Mouse (Mus musculus): ENCODE measurements around the gene Ifngr1. TPM values are rescaled to one million over a fixed set of nuclear protein-coding genes. Genes with fewer than 3 reads are reported as not detected.

Gene Ifngr1
- 314 and 331 TPM in 2 replicates for total RNA-seq (2015)
- total RNA-seq (2017) = 241 and 246 TPM in 2 replicates

DNA sequence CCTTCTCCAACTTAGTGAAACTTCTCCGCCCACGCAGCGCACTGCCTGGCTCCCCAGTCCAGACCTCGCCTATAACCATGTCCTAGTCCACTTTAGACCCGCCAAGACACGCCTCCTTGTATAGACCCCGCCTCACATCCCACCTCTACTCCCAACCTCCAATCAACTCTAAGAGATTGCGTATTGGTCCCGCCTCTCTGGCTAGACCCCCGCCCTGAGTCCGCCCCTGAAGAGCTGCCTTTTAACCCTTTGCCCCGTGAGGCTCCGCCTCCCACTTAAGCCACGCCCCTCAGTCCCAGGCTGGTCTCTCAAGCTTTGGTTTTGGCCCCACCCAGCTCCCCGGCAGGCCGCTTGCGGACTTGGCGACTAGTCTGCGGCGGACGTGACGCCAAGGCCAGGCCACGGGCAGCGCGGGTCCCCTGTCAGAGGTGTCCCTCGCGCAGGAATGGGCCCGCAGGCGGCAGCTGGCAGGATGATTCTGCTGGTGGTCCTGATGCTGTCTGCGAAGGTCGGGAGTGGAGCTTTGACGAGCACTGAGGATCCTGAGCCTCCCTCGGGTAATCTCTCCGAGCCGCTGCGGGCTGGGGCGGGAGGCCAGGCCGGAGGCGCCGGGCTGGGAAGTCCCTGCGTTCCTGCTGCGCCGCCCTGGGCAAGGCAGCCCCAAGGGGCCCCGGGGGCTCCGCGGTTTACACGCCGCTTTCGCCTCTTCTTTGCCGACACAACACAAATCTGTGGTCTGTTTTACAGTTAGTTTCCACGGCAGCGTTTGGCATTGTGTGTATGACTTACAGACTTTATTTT, at the start of gene Ifngr1:
Ifngr1 (plus strand) TSS at position 309 of the 801 bp plus-strand sequence.
- ATAC-seq (ENCODE audit: poor library complexity, severe bottlenecking) = peak; percentile 79

GRCm38 (mm10) chr10:19546825-19547224, 44.9 kb upstream of the Ifngr1 start:
- ATAC-seq (ENCODE audit: poor library complexity, severe bottlenecking) = peak; percentile 52; the same call in 1 of the 2 replicates

- peak; percentile 82 for ATAC-seq (ENCODE audit: poor library complexity, severe bottlenecking)
Measured at GRCm38 (mm10) chr10:19548016-19548415, 43.7 kb upstream of the Ifngr1 start.

DNA sequence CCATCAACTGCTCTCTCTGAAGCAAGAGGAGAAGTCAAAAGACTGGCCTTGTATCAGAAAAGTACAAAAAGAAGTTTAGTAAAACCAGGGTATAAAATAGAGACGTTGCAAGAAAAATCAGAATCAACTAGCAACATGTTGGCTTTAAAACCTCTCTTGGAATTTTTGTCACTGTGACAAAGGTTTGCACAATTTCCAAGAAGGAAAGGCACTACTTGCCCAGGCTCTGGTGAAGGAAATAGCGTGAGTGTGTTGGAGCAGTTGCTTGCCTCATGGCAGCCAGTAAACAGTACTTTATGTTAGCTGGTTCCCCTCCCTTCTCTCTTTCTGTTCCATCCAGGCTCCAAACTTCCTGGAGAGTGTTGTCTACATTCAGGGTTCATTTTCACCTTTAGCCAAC, 43.3 kb upstream of the Ifngr1 start:
- ATAC-seq (ENCODE audit: poor library complexity, severe bottlenecking) = no peak

GRCm38 (mm10) chr10:19551585-19551984, 40.2 kb upstream of the Ifngr1 start:
- ATAC-seq (ENCODE audit: poor library complexity, severe bottlenecking) = peak; percentile 59

DNA sequence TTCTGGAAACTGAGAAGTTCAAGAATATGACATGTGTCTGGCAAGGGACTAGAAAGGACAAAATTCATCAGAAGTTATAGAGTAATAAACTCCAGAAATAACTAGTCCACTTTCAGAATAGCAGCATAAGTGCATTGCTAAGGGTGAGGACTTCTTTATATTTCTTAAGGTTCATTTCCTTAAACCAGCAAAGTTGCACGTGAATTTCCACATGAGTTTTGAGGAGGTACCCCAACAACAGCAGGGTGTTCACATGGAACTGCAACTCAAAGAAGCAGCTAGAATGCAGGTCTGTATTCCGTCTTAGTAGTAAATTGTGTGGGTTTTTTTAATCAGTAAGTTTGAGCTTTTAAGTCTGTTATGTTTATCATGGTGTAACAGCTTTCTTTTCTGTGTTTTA, 37.9 kb upstream of the Ifngr1 start:
- peak; percentile 56 for ATAC-seq (ENCODE audit: poor library complexity, severe bottlenecking)

DNA sequence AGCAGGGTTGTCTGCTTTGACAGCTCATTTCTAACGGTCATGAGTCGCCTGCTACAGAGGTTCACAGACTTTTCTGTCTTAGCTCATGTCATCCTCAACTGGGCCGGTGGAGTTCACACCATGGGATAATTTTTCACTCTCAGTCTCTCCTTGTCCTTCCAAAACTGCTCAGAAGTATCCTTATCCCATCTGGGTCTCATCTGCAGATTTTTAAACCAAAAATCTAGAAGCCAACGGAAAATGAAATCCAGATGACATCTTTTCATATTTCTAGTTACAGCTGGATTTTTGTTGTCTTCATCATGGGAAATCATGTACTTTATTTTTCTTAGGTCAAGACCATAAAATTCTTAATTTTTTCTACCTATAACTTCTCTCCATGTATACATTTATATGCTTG, 34.1 kb upstream of the Ifngr1 start:
- ATAC-seq (ENCODE audit: poor library complexity, severe bottlenecking) = no peak

GRCm38 (mm10) chr10:19559565-19560165, 32.1 kb upstream of the Ifngr1 start:
- peak; percentile 68 for ATAC-seq (ENCODE audit: poor library complexity, severe bottlenecking)

- ATAC-seq (ENCODE audit: poor library complexity, severe bottlenecking) = peak; percentile 49
Measured at GRCm38 (mm10) chr10:19562598-19562997, 29.2 kb upstream of the Ifngr1 start.

DNA sequence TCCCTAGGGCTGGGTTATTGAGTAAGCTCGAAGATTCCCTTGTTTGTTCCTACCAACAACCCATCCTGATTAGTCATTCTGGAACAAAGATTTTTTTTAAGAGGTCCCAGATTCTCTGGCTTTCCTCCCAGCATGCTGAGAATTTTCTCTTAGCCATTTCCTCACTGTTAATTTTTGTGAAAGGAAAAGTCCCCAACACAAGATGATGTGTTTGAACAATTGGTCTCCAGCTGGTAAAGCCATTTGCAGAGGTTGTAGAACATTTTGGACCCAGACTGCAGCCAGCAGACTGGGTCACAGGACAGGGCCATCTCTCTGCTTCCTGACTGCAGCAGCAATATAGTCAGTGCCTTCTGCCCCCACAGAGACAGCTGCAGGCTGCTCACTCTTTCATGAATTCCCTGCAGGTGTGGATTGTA, 28.3 kb upstream of the Ifngr1 start:
- ATAC-seq (ENCODE audit: poor library complexity, severe bottlenecking) = no peak

DNA sequence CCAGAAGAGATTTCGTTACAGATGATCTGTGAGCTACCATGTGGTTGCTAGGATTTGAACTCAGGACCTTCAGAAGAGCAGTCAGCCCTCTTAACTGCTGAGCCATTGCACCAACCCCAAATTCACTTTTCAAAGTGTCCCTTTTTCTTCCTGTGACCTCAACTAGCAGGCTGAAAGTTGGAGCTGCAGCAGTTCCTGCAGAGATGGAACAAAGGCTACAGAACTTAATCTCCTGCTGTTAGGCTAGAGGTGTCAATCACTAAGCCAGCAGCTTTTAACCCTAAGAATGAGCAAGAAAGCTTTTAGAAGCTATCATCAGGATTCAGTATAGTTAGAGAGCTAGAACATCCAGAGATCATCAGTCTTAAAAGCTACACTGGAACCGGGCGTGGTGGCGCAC, 24.3 kb upstream of the Ifngr1 start:
- no peak for ATAC-seq (ENCODE audit: poor library complexity, severe bottlenecking)

- ATAC-seq (ENCODE audit: poor library complexity, severe bottlenecking) = peak; percentile 85
Measured at GRCm38 (mm10) chr10:19570288-19570687, 21.5 kb upstream of the Ifngr1 start.

DNA sequence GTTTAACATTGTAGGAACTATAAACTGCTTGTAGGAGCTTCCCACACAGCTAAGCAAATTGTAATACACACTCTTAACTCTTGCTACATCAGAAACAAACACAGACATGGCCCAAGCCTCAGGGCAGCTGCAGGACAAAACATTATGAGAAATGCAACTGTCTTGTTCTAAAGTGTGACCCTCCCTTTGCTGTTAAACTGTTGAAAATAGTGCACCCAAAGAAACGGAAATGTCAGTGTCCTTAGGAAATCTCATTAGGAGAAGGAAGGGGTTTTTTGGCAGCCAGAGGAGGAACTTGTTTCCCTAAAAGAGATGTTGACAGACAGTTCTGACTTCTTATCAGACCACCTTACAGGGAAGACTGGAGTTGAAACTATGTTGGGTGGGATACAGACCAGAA, 21.0 kb upstream of the Ifngr1 start:
- ATAC-seq (ENCODE audit: poor library complexity, severe bottlenecking) = peak; percentile 55

DNA sequence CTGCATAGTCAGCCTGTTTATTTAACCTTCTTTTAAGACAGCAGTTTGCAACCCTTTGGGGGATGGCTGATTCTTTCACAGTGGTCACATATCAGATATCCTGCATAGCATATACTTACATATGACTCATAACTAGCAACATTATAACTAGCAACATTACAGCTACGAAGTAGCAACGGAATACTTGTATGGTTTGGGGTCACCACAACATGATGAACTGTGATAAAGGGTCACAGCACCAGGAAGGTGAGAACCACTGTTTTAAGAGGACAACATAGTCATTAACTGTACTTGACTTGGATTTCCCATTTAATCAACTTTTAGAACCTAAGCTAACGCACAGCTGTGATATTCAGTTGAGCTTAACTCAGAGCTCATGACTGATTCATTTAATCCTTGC, 14.2 kb upstream of the Ifngr1 start:
- ATAC-seq (ENCODE audit: poor library complexity, severe bottlenecking) = peak; percentile 15

DNA sequence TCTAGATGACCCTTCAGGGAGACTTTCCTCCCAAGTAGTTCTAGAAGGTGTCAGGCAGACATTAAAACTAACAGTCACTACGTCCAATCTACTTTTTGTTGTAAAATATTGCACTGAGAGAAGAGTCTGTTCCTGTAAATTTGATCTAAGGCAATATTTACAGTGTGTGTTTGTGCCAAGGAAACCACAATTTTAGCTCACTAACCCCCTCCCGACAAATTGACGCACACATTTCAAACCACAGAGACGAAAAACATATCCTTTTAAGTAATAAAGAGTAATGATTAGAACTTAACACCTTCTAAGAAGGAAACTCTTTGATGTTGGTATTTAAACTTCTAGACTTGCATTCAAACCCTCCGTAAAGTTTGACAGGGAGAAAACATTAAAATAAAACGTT, 13.7 kb upstream of the Ifngr1 start:
- ATAC-seq (ENCODE audit: poor library complexity, severe bottlenecking) = peak; percentile 28

- peak; percentile 25; the same call in 1 of the 2 replicates for ATAC-seq (ENCODE audit: poor library complexity, severe bottlenecking)
Measured at GRCm38 (mm10) chr10:19578409-19578986, 13.3 kb upstream of the Ifngr1 start.

GRCm38 (mm10) chr10:19580660-19581059, 11.1 kb upstream of the Ifngr1 start:
- ATAC-seq (ENCODE audit: poor library complexity, severe bottlenecking) = no peak

DNA sequence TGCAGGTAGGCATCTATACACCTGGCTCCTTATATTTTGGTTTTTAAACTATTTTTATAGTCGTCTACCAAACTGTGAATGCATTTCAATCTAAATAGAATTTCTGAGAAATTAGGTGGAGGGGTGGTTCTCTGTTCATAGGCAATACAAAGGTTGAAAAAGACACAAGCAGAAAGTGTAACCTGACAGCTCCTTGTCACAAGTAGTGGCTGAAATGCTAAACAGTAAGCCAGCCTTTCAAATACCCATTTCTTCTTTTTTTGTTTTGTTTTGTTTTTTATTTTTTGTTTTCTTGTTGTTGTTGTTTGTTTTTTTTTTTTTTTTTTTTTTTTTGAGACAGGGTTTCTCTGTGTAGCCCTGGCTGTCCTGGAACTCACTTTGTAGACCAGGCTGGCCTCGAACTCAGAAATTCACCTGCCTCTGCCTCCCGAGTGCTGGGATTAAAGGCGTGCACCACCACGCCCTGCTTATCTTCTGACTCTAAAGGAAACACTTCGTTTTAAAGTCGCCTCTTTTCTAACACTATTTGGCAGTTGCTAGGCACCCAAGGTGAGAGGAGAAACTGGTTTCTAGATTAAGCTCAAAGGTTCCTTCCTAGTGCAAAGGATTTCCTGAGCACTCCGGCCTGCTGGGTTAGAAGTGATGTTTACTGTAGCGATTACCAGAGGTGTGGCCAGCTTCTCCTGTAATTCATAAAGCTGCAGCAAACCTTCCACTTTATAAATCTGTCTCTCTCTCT, 9.7 kb upstream of the Ifngr1 start:
- ATAC-seq (ENCODE audit: poor library complexity, severe bottlenecking) = 0 out of 2 replicates have a peak, but pooled peaks have one; percentile 9

DNA sequence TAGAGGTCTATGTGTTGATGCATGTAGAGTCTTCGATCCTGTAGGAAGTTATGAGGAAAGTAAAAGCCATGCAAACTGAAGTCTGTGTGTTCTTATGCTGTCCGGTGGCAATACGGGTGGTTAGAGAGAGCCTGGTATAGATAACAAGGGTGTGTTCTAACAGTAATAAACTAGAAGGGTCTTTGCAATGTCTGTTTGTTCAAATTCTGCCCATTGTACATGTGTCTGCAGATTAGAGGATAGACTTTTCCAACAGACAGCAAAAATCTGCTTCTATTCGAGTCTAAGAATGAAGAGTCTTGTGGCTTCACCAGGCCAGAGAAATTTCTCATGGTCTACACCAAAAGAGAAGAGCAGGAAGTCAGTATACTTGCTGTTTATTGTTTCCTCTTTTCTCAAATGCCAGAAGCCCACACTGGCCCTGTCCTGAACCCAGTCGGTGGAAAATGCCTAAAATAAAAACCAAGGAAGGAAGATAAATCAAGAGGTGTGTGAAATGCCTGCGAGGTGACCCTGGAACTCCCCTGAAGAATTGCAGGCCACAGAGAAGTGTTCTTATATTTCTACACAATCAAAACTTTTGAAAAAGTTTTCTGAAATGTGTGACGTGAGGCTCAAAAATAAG, 8.8 kb upstream of the Ifngr1 start:
- ATAC-seq (ENCODE audit: poor library complexity, severe bottlenecking) = peak; percentile 29; the same call in 1 of the 2 replicates

- peak; percentile 92 for ATAC-seq (ENCODE audit: poor library complexity, severe bottlenecking)
Measured at GRCm38 (mm10) chr10:19584064-19584463, 7.7 kb upstream of the Ifngr1 start.

DNA sequence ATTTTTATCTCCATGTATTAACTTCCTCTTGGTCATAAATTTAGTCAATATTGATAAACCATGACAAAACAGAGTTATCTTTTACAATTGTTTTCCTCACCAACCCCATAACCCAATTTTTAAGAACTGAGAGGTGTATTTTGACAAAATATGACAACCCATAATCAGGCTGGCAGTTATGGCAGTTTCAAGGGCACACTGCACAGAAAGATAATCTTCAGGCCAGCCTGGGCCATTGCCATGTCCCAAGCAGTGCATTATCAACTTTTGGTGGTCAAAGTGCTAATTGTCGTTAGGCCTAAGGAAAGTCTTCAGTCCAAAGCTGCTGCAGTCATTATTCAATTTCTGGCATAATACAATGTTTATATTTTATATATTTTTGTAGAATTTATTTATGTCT, 6.9 kb upstream of the Ifngr1 start:
- no peak for ATAC-seq (ENCODE audit: poor library complexity, severe bottlenecking)
